Mouse (Mus musculus): ENCODE data around the gene Pxylp1. TPM values are rescaled to one million over a fixed set of nuclear protein-coding genes. Genes with fewer than 3 reads are reported as not detected.

Gene Pxylp1
- total RNA-seq, 2 experiments from 2014 or later = 18.7 to 23.6 TPM

Other genes with a start within 250 kb of the Pxylp1 start
- 10 to 100 TPM; 65.0 to 65.8 TPM for gene Zbtb38, start 139.8 kb downstream of the Pxylp1 start, total RNA-seq (2021)
- gene Spsb4, start 126.2 kb upstream of the Pxylp1 start, total RNA-seq (2021) = 1 to 10 TPM; 4.8 to 5.0 TPM
- 10 to 100 TPM; 69.3 to 72.7 TPM for gene Slc25a36, start 218.5 kb upstream of the Pxylp1 start, total RNA-seq (2021)

Data from layer of hippocampus, adult 18-20 months (tissue).